Mouse (Mus musculus) right cerebral cortex, postnatal 4 days (tissue): ENCODE results near the gene Drosha.

ENCODE experiments used
- DNase-seq: peaks from one replicate; pipeline ENCODE4 v3.0.0-alpha.2; 2022

The Drosha gene

GRCm38 (mm10) chr15:12941651-12942180, 117.1 kb downstream of the Drosha start:
- DNase-seq: no peak

- no peak for DNase-seq
Measured at GRCm38 (mm10) chr15:12942424-12942823, 117.8 kb downstream of the Drosha start.

- DNase-seq: no peak
Measured at GRCm38 (mm10) chr15:12958051-12958450, 133.4 kb downstream of the Drosha start.

GRCm38 (mm10) chr15:12962179-12962578, 137.6 kb downstream of the Drosha start:
- DNase-seq: no peak

GRCm38 (mm10) chr15:12965209-12965608, 140.6 kb downstream of the Drosha start:
- no peak for DNase-seq

- DNase-seq: no peak
Measured at GRCm38 (mm10) chr15:12968815-12969214, 144.2 kb downstream of the Drosha start.

- peak; percentile 6 for DNase-seq
Measured at GRCm38 (mm10) chr15:12972441-12972840, 147.8 kb downstream of the Drosha start.
